Mouse (Mus musculus): ENCODE measurements around the gene Mmel1.

Gene Mmel1

DNA sequence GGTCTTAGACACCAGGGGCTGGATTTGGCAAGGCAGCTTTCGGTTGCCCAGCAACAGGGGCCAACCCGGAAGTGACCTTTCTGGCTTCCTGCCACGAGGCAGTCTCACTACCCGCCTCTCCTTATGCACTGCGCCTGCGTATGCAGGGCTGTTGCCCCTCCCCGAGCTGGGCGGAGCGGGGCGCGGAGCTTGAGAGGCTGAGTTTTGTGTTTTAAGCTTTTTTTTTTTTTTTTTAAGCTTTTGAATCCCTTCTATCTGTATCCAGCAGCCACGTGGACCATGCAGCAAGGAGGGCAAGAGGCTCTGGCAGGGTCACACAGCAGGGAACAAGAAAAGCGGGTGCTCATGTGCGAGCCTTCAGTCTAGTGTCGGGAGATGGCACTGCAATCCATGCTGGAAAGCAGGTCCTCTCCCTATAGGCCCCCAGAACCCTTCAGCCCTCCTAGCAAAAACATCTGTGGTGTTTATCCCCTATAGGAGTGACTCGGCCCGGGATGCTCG lies 5.1 kb upstream of the Mmel1 start:
- peak; percentile 53 for DNase-seq (ENCODE audit: low read depth)

DNA sequence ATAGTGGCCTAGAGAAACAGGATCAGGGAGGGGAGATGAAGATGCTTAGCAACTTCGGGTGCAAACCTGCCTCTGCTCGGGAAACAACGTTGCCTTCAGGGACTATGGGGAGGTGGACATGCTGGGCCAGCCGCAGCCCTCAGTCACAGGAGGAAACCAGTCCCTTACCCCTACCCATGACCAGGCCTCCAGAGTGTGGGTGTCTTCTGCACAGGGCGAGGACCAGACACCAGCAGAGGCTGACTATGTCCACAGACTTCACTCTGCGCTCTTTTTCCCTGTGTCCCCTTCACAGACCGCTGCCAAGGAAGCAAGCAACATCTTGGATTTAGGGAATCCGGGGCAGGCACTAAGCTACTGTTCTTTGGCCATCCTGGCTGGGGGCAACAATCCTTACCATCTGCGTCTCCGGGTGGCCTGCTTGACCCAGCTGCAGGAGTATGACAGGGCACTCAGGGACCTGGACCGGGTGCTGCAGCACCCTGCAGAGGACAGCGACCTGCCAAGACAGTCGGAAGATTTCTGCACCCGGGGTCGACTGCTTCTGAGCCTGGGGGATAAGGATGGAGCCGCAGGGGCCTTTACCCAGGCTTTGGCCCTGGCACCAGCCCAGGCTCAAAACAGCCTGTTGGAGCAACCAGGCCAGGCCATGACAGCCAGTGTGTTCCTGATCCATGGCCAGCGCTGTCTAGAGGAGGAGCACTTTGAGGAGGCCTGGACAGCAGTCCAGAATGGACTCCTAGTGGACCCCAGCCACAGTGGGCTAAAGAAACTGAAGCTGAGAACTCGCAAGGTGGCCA lies 4.2 kb upstream of the Mmel1 start:
- DNase-seq (ENCODE audit: low read depth), result no peak

- DNase-seq (ENCODE audit: low read depth), result no peak
These were observed 3.0 kb upstream of the Mmel1 start for GRCm38 (mm10) chr4:154866391-154866790.

DNA sequence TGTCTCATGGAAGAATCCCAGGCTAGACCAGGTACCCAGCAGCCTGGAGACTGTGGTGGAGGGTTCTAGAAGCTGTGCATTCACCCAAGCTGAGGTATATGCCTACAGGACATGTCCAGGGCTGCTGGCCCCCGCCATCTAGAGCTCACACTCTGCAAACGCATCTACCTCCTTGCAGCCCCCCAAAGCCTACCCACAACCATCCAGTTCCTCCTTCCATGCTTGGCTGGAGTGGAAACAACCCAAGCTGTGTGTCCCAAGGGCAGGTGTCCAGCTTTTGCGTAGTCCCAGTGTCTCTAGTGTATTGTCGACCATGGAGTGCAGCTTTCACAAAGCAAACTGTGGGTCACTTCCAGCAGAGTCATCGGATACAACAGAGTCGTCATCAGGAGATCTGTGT lies 2.1 kb upstream of the Mmel1 start:
- no peak for DNase-seq (ENCODE audit: low read depth)

GRCm38 (mm10) chr4:154870721-154871120 lies 1.3 kb downstream of the Mmel1 start:
- DNase-seq (ENCODE audit: low read depth), result no peak

DNA sequence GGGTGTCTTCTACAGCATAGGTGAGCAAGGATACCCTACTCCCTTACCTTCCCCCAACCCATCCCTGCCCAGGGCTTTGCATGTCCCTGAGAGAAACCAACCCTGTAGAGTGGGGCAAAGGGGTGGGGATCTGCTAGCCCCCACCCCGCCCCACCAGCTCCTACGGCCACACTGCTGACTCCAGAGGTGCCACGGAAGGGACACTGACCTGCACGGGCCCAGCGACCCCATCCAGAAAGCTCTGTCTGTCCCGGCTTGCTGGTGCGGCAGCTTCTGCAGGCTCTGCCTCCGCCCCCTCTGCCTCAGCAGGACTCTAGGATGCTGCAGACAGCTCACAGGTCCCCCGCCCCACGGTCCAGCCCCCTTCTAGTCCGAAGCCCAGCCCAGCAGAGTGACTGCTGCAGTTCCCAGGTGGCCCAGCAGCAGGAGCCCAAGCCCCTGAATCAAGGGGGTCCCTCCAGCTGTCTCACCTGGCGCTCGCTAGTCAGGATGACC lies 2.4 kb downstream of the Mmel1 start:
- no peak for DNase-seq (ENCODE audit: low read depth)

DNA sequence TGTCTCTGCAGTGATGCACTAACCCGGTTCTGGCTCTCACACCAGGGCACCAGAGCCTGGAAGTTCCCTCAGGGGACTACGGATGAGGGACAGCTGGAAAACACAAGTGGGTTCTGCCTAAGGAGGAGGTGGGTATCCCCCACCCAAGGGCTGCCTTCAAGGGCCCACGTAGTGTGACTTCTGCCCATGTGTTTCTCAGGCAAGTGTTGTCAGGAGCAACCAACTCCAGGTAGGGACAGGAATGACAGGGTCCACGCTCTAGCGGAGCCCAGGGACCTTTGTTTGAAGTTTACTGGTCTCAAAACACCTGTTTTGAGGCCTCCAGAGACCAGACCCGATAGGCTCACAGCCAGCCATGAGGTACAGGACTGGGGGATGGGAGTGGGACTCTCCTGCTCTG lies 3.8 kb downstream of the Mmel1 start:
- DNase-seq (ENCODE audit: low read depth), result no peak

DNA sequence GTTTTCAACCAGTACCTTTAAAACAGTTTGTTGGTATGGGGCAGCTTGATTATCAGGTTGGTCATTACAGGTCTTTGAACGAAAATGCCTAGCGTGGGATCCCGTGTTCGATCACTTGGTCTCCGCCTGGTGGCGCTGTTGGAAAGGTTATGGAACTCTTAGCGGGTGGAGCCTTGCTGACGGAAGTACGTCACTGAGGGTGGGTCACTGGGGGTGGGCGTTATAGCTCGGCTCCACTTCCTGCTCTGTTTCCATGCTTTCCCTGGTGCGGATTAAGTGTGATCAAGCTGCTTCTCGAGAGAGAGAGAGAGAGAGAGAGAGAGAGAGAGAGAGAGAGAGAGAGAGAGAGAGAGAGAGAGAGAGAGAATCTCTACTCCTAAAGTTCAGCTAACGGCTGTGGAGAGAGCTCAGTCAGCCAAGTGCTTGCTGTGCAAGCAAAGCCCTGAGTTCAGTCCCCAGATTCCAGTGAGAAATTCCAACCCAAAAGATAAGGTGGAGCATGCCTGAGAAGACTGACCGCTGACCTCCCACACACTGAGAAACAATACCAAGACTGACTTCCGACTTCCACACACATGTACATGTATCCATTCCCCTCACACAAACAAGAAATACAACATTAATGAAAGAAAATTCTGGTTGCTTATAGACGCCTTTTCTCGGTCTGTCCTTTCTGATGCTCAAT lies 8.6 kb downstream of the Mmel1 start:
- peak; percentile 76 for DNase-seq (ENCODE audit: low read depth)

DNA sequence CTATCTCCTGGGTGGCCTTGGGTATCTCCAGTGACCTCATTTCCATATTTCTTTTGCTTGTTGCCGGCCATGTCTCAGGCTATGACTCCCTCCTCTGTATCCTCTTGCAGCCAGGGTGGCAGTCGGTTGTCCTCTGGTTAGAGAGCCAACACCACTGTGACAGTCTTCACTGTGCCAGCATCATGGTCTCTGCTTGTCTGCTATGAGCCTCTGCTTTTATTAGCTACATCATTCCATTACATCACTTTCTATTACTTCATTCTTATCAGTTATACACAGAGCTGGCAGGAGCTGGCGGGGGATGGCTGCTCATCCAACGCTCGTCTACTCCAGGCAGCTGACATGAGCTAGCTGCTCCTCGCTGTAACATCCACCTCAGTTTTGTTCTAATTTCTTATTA lies 11.3 kb downstream of the Mmel1 start:
- no peak for DNase-seq (ENCODE audit: low read depth)

- DNase-seq (ENCODE audit: low read depth), result no peak
These were observed 12.8 kb downstream of the Mmel1 start for GRCm38 (mm10) chr4:154882014-154882659.

- no peak for DNase-seq (ENCODE audit: low read depth)
These were observed 16.0 kb downstream of the Mmel1 start for GRCm38 (mm10) chr4:154885416-154885815.

DNA sequence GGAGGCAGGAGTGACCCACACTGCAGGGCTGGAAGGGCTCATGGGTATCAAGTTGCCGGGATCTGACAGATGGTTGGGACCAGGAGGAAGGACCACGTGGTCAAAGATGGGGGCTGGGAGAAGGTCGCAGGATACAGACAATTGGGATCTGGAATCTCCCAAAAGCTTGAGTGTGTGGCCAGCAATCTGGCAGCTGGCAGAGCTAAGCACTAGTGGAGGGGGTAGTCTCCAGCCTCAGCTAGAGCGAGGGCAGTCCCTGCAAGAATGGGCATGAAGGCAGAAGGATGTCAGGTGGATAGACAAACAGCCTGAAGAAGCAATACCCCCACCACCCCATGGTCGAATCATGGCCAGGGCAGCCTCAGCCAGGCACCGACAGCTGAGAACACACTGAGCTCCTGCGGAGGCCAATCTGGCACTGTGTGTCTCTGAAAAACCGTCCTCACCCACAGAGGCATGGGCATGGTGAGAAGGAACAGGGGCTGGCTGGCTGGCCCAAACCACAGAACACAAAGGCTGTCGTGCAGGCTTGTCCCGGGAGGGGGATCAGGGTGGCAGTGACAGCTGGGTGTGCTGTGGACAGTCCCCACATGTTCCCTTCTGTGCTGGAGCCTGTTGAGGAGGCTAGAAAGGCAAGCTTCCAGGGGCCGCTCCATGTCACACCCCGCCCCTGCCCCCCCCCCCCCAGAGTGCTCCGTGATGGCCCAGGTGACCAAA lies 17.6 kb downstream of the Mmel1 start:
- no peak for DNase-seq (ENCODE audit: low read depth)

DNA sequence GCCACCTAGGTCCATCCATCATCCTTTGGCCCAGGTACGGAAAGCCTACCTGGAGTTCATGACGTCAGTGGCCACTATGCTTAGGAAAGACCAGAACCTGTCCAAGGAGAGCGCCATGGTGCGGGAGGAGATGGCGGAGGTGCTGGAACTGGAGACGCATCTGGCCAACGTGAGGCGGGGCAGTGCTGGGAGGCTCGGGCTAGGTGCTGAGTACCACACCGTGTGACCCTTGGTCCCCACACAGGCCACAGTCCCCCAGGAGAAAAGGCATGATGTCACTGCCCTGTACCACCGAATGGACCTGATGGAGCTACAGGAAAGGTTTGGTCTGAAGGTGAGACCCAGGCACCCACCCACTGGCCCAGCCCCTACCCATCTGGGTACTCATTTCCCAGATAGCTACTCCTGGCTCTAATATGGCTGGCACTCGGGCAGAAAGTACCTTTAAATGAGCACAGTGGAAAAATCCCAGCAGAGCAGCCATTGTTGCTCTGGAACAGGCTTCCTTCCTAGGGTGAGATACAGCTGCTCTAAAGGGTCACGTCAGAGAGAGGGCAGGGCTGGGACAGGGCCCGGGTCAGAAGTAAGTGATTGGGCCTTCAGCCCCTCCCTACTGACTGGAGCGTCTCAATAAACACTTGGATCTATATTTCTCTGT lies 18.3 kb downstream of the Mmel1 start:
- DNase-seq (ENCODE audit: low read depth), result no peak

GRCm38 (mm10) chr4:154890887-154891286 lies 21.5 kb downstream of the Mmel1 start:
- no peak for DNase-seq (ENCODE audit: low read depth)

DNA sequence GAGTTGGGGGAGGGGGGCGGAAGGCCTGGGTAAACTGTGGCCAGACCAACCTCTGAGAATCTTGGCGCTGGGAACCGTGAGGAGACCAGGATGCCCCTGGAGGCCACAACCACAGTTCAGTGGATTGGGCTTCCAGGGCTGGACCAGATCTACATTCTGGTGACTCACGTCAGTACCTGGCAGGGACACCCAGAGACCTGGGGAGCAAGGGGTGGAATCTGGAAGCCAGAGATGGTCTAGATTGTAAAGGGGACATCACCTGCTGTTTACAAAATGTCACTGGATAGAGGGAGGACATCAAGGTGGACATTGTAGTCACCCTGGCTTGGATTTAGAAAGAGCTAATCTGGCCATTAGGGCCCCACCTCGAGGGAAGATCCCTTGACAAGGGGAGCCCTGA lies 26.2 kb downstream of the Mmel1 start:
- no peak for DNase-seq (ENCODE audit: low read depth)

DNA sequence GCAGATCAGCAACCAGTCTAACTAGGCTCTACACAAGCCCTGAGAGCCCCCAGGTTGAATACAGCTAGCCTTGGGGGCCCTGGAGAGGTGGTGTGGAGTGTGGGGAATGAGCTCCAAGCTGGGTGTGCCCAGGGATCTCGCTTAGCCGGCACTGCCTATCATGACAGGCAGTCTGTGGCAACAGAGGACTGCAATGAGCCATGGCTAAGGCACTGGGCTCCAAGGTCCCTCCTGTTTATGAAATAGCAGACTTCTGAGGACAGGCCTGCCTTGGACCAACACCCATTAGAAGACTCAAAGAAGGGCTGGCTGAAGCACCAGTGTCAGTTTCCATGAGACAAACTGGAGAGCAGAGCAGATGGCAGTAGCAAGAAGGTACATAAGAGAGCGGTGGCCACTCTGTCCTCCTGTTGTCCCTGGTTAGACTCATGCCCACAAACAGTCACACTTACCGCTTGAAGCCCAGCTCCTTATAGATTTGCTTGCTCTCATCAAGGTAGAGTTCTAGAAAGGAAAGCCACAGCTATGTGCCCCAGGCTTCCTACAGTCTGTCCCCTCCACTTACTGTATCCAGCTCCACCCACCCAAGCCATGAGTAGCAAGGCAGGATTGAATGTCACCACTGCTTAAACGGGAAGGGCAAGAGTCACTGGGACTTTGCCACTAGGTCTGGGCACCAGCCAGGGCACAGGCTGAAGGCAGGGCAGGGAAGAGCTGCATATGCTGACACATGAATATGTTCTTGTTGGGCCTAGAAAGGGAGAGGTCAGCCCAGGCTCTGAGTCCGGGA lies 28.5 kb downstream of the Mmel1 start:
- no peak for DNase-seq (ENCODE audit: low read depth)

- DNase-seq (ENCODE audit: low read depth), result peak; percentile 57
These were observed 29.4 kb downstream of the Mmel1 start, which contains the start of gene Fam213b for GRCm38 (mm10) chr4:154898506-154899446. Gene Fam213b, minus strand, starts transcription at chr4:154899135.

GRCm38 (mm10) chr4:154902371-154902770 lies 33.0 kb downstream of the Mmel1 start:
- DNase-seq (ENCODE audit: low read depth), result no peak

Measured in fibroblast of lung, adult 2 months (primary cell).